Mouse (Mus musculus) hindbrain, embryonic 11.5 days (tissue): ENCODE measurements at regions not wholly inside any gene's neighbourhood (a gene's known extent, or its start where the extent isn't known, plus 50 kb on each side); places are given as distances from the start of the nearest gene placed in this dataset.

ENCODE experiments used
- ATAC-seq: fragments of 200-750 bp; cut with Nextera tagmentation; 2 replicates; pipeline ENCODE4 v1.8.0; 2017; ENCODE audit warnings: mild to moderate bottlenecking, moderate TSS enrichment, moderate library complexity; ENCODE audit not compliant: low FRiP score
- DNase-seq: peaks from one replicate; pipeline ENCODE4 v3.0.0-alpha.2; 2015; ENCODE audit warnings: low spot score
- H3K27ac ChIP-seq: fragments of 300-500 bp; sonication (generic); 2 replicates; pipeline ENCODE4 v1.5.1; 2014; ENCODE audit warnings: mild to moderate bottlenecking, low read depth, low read length
- H3K27me3 ChIP-seq: fragments of 300-500 bp; sonication (generic); 2 replicates; pipeline ENCODE4 v1.6.1; 2014; ENCODE audit warnings: mild to moderate bottlenecking, low read length, moderate library complexity, mixed read lengths; ENCODE audit not compliant: control insufficient read depth, insufficient read depth
- H3K36me3 ChIP-seq: fragments of 300-500 bp; sonication (generic); 2 replicates; pipeline ENCODE4 v1.6.1; 2014; ENCODE audit warnings: mild to moderate bottlenecking, low read length, moderate library complexity, mixed read lengths; ENCODE audit not compliant: control insufficient read depth, insufficient read depth
- H3K4me1 ChIP-seq: fragments of 300-500 bp; sonication (generic); replicated peaks from 2 replicates; pipeline ENCODE4 v1.6.1; 2014; ENCODE audit warnings: low read length, mixed read lengths; ENCODE audit not compliant: control insufficient read depth, insufficient read depth
- H3K4me2 ChIP-seq: fragments of 300-500 bp; sonication (generic); replicated peaks from 2 replicates; pipeline ENCODE4 v1.6.1; 2014; ENCODE audit warnings: mild to moderate bottlenecking, low read depth, low read length
- H3K4me3 ChIP-seq: fragments of 300-500 bp; sonication (generic); 2 replicates; pipeline ENCODE4 v1.5.1; 2014; ENCODE audit warnings: low read depth, low read length
- H3K9ac ChIP-seq: fragments of 300-500 bp; sonication (generic); 2 replicates; pipeline ENCODE4 v1.6.1; 2014; ENCODE audit warnings: low read depth, low read length
- H3K9me3 ChIP-seq: fragments of 300-500 bp; sonication (generic); 2 replicates; pipeline ENCODE4 v1.6.1; 2016; ENCODE audit warnings: low read length; ENCODE audit not compliant: control insufficient read depth
- WGBS: fragments of 180-500 bp; shearing (Covaris S2); extraction: QIAGEN DNeasy Blood & Tissue Kit; methylation state at CpG from one replicate; pipeline ENCODE4 v1.1.7; 2014; 5-methylcytosine and 5-hydroxymethylcytosine counted together

DNA sequence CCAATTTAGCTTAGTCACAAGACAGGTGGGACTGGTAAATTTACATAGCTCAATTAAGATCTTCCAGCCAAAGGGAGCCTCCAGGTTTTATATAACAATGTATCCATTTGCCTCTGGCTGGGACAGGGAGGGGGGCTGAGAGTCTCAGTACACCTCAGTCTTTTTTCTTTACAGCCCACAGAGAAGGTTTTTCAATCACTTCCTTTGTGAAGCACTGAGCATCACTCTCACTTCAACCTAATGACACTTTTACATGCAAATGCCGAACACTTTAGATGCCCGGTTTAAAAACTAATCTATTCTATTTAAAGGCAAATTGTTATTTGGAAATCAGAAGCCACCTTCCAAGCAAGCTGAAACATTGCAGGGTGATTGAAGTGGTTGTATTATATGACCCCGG lies 96.8 kb upstream of the Mdm1 start:
- no peaks in the 10 kb centered on the region for H3K4me1 ChIP-seq
- H3K27ac ChIP-seq = no peak overlapping the region
- no peaks in the 10 kb centered on the region for H3K36me3 ChIP-seq
- DNase-seq (no peak), ATAC-seq (no peak)
- no peaks in the 10 kb centered on the region for H3K9me3 ChIP-seq
- no peaks in the 10 kb centered on the region for H3K27me3 ChIP-seq
- H3K4me3 ChIP-seq = no peak overlapping the region
- 40% methylated on average over 3 of the region's 3 CpGs for WGBS
- H3K9ac ChIP-seq = no peak overlapping the region
- no peak overlapping the region for H3K4me2 ChIP-seq

DNA sequence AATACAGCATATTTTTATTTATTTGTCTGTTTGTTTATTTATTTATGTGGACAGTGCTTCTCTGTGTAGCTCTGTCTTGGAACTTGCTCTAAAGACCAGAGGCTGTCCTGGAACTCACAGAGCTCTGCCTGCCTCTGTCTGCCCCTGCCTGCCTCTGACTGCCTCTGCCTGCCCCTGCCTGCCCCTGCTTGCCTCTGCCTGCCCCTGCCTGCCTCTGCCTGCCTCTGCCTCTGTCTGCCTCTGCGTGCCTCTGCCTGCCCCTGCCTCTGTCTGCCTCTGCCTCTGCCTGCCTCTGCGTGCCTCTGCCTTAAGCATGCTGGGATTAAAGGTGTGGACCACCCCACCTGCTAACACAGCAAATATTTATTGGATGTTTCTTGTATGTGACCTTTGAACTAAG lies 96.2 kb upstream of the Mdm1 start:
- Histone ChIP-seq H3K36me3 (no peaks in the 10 kb centered on the region), H3K4me2 (no peak overlapping the region), H3K4me1 (no peaks in the 10 kb centered on the region), H3K9me3 (no peaks in the 10 kb centered on the region), H3K4me3 (no peak overlapping the region), H3K27me3 (no peaks in the 10 kb centered on the region), H3K9ac (no peak overlapping the region), H3K27ac (no peak overlapping the region)
- ATAC-seq (no peak), DNase-seq (no peak)
- 89% methylated on average over 2 of the region's 2 CpGs for WGBS

GRCm38 (mm10) chr10:118046328-118046727 lies 95.3 kb upstream of the Mdm1 start:
- Histone ChIP-seq H3K4me1 (no peaks in the 10 kb centered on the region), H3K27me3 (no peaks in the 10 kb centered on the region), H3K9ac (no peak overlapping the region), H3K4me2 (no peak overlapping the region), H3K4me3 (no peak overlapping the region), H3K36me3 (no peaks in the 10 kb centered on the region), H3K9me3 (no peaks in the 10 kb centered on the region), H3K27ac (no peak overlapping the region)
- DNase-seq = no peak
- ATAC-seq = no peak
- WGBS = 80% methylated on average over 4 of the region's 4 CpGs

DNA sequence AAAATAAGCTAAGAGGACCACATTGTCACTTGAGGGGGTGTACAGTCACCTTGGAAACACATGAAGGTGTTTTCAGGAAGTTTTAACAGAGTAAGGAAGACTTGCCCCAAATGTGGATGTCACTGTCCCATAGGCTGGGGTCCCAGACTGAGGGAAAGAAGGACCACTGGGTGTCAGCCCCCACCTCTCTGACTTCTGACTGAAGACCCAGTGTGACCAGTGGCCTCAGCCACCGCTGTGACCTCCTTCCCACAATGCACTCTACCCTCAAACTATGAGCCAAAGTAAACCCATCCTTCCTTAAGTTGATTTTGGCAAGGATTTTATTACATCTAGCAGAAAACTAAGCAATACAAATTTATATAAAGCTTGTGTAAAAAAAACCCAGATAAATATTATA lies 94.8 kb upstream of the Mdm1 start:
- DNase-seq (no peak), ATAC-seq (no peak)
- Histone ChIP-seq H3K4me1 (no peaks in the 10 kb centered on the region), H3K4me3 (no peak overlapping the region), H3K9ac (no peak overlapping the region), H3K27ac (no peak overlapping the region), H3K9me3 (no peaks in the 10 kb centered on the region), H3K36me3 (no peaks in the 10 kb centered on the region), H3K27me3 (no peaks in the 10 kb centered on the region), H3K4me2 (no peak overlapping the region)
- 96% methylated on average over 1 of the region's 1 CpGs for WGBS

- Histone ChIP-seq H3K9ac (no peak overlapping the region), H3K9me3 (no peaks in the 10 kb centered on the region), H3K27ac (no peak overlapping the region), H3K27me3 (no peaks in the 10 kb centered on the region), H3K4me2 (no peak overlapping the region), H3K36me3 (no peaks in the 10 kb centered on the region), H3K4me3 (no peak overlapping the region), H3K4me1 (no peaks in the 10 kb centered on the region)
- no peak for DNase-seq
- 95% methylated on average over 10 of the region's 10 CpGs for WGBS
- no peak for ATAC-seq
These were observed 92.3 kb upstream of the Mdm1 start for GRCm38 (mm10) chr10:118049330-118049729.

GRCm38 (mm10) chr10:118050152-118050641 lies 91.4 kb upstream of the Mdm1 start:
- H3K36me3 ChIP-seq = no peaks in the 10 kb centered on the region
- no peak overlapping the region for H3K4me3 ChIP-seq
- H3K4me2 ChIP-seq = no peak overlapping the region
- no peaks in the 10 kb centered on the region for H3K9me3 ChIP-seq
- no peak overlapping the region for H3K27ac ChIP-seq
- no peak overlapping the region for H3K9ac ChIP-seq
- no peaks in the 10 kb centered on the region for H3K27me3 ChIP-seq
- WGBS = 86% methylated on average over 5 of the region's 5 CpGs
- DNase-seq = no peak
- H3K4me1 ChIP-seq = no peaks in the 10 kb centered on the region
- no peak for ATAC-seq

GRCm38 (mm10) chr10:118052042-118052441 lies 89.6 kb upstream of the Mdm1 start:
- ATAC-seq = no peak
- no peak overlapping the region for H3K9ac ChIP-seq
- 81% methylated on average over 11 of the region's 11 CpGs for WGBS

DNA sequence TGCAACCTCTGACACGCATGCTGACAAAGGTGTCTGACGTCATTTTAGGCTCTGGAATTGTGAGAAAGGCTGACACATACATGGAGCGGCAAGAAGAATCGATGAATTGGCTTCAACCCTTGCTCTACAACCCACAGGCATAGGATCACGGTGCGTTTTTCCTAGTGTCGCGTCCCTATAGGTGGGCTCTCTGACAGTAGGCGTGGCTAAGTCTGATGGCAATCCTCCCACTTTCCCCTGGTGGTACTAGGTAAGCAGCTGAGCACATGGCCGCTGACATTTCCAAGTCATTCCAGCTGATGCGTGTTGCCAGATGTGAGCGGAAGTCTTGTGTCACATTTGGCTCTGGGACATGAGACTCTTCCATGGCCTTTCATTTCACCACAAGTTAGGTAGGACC lies 89.1 kb upstream of the Mdm1 start:
- no peak overlapping the region for H3K9ac ChIP-seq
- no peaks in the 10 kb centered on the region for H3K9me3 ChIP-seq
- no peak overlapping the region for H3K27ac ChIP-seq
- ATAC-seq (no peak), DNase-seq (no peak)
- no peaks in the 10 kb centered on the region for H3K4me1 ChIP-seq
- 90% methylated on average over 12 of the region's 12 CpGs for WGBS
- H3K36me3 ChIP-seq = no peaks in the 10 kb centered on the region
- H3K4me2 ChIP-seq = no peak overlapping the region
- H3K27me3 ChIP-seq = no peaks in the 10 kb centered on the region
- H3K4me3 ChIP-seq = no peak overlapping the region

More at GRCm38 (mm10) chr10:118052042-118052441, 89.6 kb upstream of the Mdm1 start:
- Histone ChIP-seq H3K4me2 (no peak overlapping the region), H3K27me3 (no peaks in the 10 kb centered on the region), H3K4me1 (no peaks in the 10 kb centered on the region), H3K36me3 (no peaks in the 10 kb centered on the region), H3K4me3 (no peak overlapping the region), H3K9me3 (no peaks in the 10 kb centered on the region), H3K27ac (no peak overlapping the region)
- DNase-seq = no peak

GRCm38 (mm10) chr10:118053037-118053436 lies 88.6 kb upstream of the Mdm1 start:
- Histone ChIP-seq H3K36me3 (no peaks in the 10 kb centered on the region), H3K9ac (no peak overlapping the region), H3K4me3 (no peak overlapping the region), H3K9me3 (no peaks in the 10 kb centered on the region), H3K4me1 (no peaks in the 10 kb centered on the region), H3K4me2 (no peak overlapping the region), H3K27me3 (no peaks in the 10 kb centered on the region), H3K27ac (no peak overlapping the region)
- WGBS = 89% methylated on average over 5 of the region's 5 CpGs
- DNase-seq = no peak
- ATAC-seq = no peak
